Mouse (Mus musculus) neural tube, embryonic 13.5 days (tissue): ENCODE results near the gene Htr5a. TPM values are rescaled to one million over a fixed set of nuclear protein-coding genes. Genes with fewer than 3 reads are reported as not detected.

Source experiments
- ATAC-seq: fragments of 200-750 bp; cut with Nextera tagmentation; 2 replicates; pipeline ENCODE4 v1.8.0; 2017; ENCODE audit warnings: low read depth, mild to moderate bottlenecking, moderate TSS enrichment, moderate library complexity
- H3K27ac ChIP-seq: fragments of 300-500 bp; sonication (generic); replicated peaks from 2 replicates; pipeline ENCODE4 v1.5.1; 2015; ENCODE audit warnings: moderate library complexity, mild to moderate bottlenecking, inconsistent platforms
- H3K27me3 ChIP-seq: fragments of 300-500 bp; sonication (generic); 2 replicates; pipeline ENCODE4 v1.6.1; 2015; ENCODE audit warnings: mild to moderate bottlenecking, inconsistent platforms
- H3K36me3 ChIP-seq: fragments of 300-500 bp; sonication (generic); 2 replicates; pipeline ENCODE4 v1.6.1; 2015; ENCODE audit warnings: mild to moderate bottlenecking, inconsistent platforms
- H3K4me1 ChIP-seq: fragments of 300-500 bp; sonication (generic); replicated peaks from 2 replicates; pipeline ENCODE4 v1.6.1; 2015; ENCODE audit warnings: inconsistent platforms
- H3K4me2 ChIP-seq: fragments of 300-500 bp; sonication (generic); 2 replicates; pipeline ENCODE4 v1.6.1; 2015; ENCODE audit warnings: inconsistent platforms, mild to moderate bottlenecking, moderate library complexity
- H3K4me3 ChIP-seq: fragments of 300-500 bp; sonication (generic); 2 replicates; pipeline ENCODE4 v1.5.1; 2015; ENCODE audit warnings: mild to moderate bottlenecking, inconsistent platforms
- H3K9ac ChIP-seq: fragments of 300-500 bp; sonication (generic); 2 replicates; pipeline ENCODE4 v1.6.1; 2015; ENCODE audit warnings: moderate library complexity, mild to moderate bottlenecking, inconsistent platforms
- H3K9me3 ChIP-seq: fragments of 300-500 bp; sonication (generic); 2 replicates; pipeline ENCODE4 v1.6.1; 2016; ENCODE audit warnings: inconsistent platforms
- WGBS: fragments of 180-500 bp; shearing (Covaris S2); methylation state at CpG from one replicate; pipeline ENCODE4 v1.1.7; 2015; 5-methylcytosine and 5-hydroxymethylcytosine counted together
- polyA plus RNA-seq: library from polyadenylated mRNA; unstranded; fragments of >200 nt; fragmentation: Nextera tagmentation; extraction: Ambion mirVana; gene quantifications from 2 replicates; pipeline ENCODE4 v1.2.1, GENCODE M21; 2015

The Htr5a gene
- polyA plus RNA-seq: 0.43 and 0.59 TPM in 2 replicates

DNA sequence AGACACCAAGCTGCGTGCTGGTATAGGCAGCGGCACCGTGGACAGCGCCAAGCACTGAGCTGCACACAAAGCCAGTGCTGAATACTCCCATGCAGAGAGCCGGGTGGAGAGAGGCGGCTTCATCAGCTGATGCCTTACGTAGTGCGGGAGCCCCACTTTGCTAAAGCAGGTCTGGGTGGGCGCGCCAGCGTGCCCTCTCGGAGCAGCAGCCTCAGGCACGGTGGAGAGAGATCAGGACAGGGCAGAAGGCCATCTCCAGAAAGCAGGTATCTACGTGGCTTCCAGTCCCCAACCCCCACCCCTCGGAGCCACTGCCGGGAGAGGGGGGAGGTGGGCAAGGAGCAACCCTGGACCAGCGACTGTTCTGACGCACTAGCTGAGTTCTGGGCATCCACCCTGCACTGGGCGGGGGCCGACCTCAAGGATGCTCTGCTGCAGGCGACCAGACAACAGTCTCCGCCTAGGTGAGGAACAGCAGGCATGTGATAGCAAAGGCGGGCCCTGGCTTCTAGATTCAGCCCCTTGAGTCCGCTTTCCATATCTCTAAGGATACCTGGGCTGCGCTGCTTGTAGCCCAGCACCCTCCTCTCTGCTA is at the start of gene Htr5a:
Gene Htr5a, plus strand, starts transcription at position 449 of the 595 bp plus-strand sequence.
- peak; percentile 87 for ATAC-seq
- Histone ChIP-seq H3K9me3 (no peaks in the 10 kb centered on the region), H3K27ac (no peak within 1 kb of the TSS)

DNA sequence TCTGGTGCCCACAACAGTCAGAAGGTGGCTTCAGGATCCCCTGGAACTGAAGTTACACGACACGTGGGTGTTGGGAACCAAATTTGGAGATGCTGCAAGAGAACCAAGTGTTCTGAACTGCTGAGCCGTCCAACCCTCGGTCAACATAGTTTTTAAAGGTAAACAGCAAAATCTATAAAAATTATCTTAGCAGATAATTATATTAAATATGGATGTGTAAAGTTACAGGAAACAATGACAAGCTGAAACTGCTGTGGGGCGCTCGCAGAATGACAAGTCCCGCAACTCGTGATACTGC is 49.8 kb upstream of the Htr5a start:
- H3K9me3 ChIP-seq: no peaks in the 10 kb centered on the region
- no peak for ATAC-seq
- H3K4me1 ChIP-seq: peaks cover 28% of the 10 kb centered on the region
- peaks cover 16% of the 10 kb centered on the region for H3K36me3 ChIP-seq
- peak overlapping the region; percentile 74 for H3K9ac ChIP-seq
- H3K27me3 ChIP-seq: no peaks in the 10 kb centered on the region
- peak overlapping the region; percentile 59 for H3K4me3 ChIP-seq
- 22% methylated on average over 8 of the region's 8 CpGs for WGBS
- H3K4me2 ChIP-seq: peak overlapping the region; percentile 82
- peak overlapping the region; percentile 96 for H3K27ac ChIP-seq

More for the DNA sequence above, at the start of gene Htr5a:
- no peaks in the 10 kb centered on the region for H3K36me3 ChIP-seq
- H3K27me3 ChIP-seq: peaks cover 26% of the 10 kb centered on the region
- H3K4me2 ChIP-seq: peak within 1 kb of the TSS; percentile 74
- 6% methylated on average over 25 of the region's 25 CpGs for WGBS
- peak within 1 kb of the TSS; percentile 73 for H3K9ac ChIP-seq
- peaks cover 17% of the 10 kb centered on the region for H3K4me1 ChIP-seq
- H3K4me3 ChIP-seq: peak within 1 kb of the TSS; percentile 46

DNA sequence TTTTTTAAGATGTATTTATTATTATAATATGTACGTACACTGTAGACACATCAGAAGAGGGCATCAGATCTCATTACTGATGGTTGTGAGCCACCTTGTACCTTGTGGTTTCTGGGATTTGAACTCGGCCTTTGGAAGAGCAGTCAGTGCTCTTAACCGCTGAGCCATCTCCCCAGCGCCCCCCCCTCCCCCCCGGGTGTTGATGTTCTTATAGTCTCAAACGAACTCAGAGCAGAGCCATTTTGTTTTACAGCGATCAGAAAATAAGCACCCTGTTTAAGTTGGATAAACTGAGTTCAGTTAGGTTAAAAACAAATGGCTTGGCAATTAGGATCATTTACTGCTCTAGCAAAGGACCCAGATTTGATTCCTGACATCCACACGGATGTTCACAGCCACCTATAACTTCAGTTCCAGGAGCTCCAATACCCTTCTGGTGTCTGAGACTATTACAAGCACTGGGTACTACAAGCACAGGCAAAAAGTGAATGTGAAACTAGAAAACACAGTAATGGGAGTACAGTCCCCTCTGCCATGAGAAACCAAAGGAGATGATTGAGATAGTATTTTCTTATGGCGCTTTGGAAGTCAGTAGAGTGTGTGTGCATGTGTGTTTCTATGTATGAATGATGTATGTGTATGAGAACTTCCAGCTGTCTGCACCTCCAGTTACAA is 49.3 kb upstream of the Htr5a start:
- peaks cover 28% of the 10 kb centered on the region for H3K4me1 ChIP-seq
- no peaks in the 10 kb centered on the region for H3K9me3 ChIP-seq
- peak overlapping the region; percentile 59 for H3K4me3 ChIP-seq
- peaks cover 12% of the 10 kb centered on the region for H3K36me3 ChIP-seq
- peak overlapping the region; percentile 74 for H3K9ac ChIP-seq
- peak overlapping the region; percentile 82 for H3K4me2 ChIP-seq
- 62% methylated on average over 9 of the region's 9 CpGs for WGBS
- H3K27me3 ChIP-seq: no peaks in the 10 kb centered on the region
- ATAC-seq: no peak
- H3K27ac ChIP-seq: no peak overlapping the region

DNA sequence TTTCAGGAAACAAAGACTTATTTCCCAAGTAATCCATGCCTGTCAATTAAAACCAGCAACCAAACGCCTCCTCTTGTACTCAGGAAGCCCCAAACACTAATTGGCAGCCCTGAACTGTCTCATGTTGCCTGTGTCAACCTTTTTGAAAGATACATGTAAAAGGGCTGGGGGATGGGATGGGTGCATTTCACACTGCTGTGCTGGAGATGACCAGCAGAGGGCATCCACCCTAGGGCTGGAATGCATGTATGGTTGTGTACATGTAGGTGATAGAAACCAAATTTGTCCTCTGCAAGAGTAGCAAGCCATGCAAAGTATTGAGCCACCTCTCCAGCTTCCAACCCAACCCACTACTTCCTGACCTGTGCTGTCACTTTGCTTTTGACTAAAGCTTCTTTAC is 48.0 kb upstream of the Htr5a start:
- Histone ChIP-seq H3K27ac (no peak overlapping the region), H3K9me3 (no peaks in the 10 kb centered on the region), H3K4me2 (no peak overlapping the region), H3K4me3 (no peak overlapping the region), H3K27me3 (no peaks in the 10 kb centered on the region), H3K36me3 (no peaks in the 10 kb centered on the region), H3K9ac (no peak overlapping the region), H3K4me1 (peaks cover 28% of the 10 kb centered on the region)
- no peak for ATAC-seq
- WGBS: 23% methylated on average over 1 of the region's 1 CpGs

DNA sequence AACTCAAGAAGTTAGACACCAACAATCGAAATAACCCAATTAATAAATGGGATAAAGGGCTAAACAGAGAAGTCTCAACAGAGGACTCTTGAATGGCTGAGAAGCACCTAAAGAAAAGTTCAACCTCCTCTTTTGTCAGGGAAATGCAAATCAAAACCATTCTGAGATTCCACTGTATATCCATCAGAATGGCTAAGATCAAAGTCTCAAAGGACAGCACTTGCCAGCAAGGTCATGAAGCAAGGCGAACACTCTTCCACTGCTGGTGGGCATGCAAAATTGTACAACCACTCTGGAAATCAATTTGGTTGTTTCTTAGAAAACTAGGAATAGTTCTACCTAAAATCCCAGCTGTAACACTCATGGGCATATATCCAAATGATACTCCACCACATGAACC is 27.7 kb upstream of the Htr5a start:
- H3K27ac ChIP-seq: no peak overlapping the region
- WGBS: 81% methylated on average over 2 of the region's 2 CpGs
- no peak overlapping the region for H3K4me2 ChIP-seq

DNA sequence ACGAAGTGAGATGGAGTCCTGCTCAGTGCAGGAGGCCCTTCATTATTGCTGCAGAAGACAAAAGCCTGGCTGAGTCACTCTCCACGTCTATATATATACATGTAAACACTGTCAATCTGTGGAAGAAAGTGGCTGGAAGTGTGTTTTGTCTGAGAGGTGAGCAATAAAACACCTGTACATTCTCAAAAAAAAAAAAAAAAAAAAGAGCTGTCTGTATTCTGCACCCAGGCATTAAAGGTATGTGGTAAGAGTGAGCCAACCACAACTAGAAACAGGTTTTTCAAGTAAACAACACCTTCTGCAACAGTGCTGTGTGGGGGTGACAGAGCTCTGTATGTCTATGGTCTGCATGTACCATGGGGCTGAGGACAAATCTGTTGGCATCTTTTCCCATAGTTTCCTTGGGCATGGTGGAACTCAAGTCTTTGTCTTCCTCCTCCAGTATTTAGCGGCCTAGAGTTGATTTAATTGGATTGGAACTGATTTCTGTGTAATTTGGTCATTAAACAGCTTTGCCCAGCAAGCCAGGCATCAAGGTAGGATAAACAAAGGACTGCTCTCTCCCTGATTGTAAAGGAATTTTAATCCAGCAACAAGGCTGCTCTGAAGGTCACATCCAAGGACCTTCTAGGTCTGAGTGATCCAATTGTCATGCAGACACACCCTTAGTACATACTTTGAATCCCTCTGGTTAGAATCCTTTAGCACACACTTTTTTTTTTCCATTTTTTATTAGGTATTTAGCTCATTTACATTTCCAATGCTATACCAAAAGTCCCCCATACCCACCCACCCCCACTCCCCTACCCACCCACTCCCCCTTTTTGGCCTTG is 22.9 kb upstream of the Htr5a start:
- WGBS: 65% methylated on average over 3 of the region's 3 CpGs
- ATAC-seq: no peak
- Histone ChIP-seq H3K9me3 (no peaks in the 10 kb centered on the region), H3K9ac (no peak overlapping the region), H3K36me3 (no peaks in the 10 kb centered on the region), H3K4me2 (no peak overlapping the region), H3K27me3 (no peaks in the 10 kb centered on the region), H3K4me3 (no peak overlapping the region), H3K27ac (no peak overlapping the region), H3K4me1 (no peaks in the 10 kb centered on the region)

More for the DNA sequence above, 27.7 kb upstream of the Htr5a start:
- no peaks in the 10 kb centered on the region for H3K27me3 ChIP-seq
- no peaks in the 10 kb centered on the region for H3K4me1 ChIP-seq
- H3K9ac ChIP-seq: no peak overlapping the region
- H3K9me3 ChIP-seq: no peaks in the 10 kb centered on the region
- no peak for ATAC-seq
- no peaks in the 10 kb centered on the region for H3K36me3 ChIP-seq
- no peak overlapping the region for H3K4me3 ChIP-seq

DNA sequence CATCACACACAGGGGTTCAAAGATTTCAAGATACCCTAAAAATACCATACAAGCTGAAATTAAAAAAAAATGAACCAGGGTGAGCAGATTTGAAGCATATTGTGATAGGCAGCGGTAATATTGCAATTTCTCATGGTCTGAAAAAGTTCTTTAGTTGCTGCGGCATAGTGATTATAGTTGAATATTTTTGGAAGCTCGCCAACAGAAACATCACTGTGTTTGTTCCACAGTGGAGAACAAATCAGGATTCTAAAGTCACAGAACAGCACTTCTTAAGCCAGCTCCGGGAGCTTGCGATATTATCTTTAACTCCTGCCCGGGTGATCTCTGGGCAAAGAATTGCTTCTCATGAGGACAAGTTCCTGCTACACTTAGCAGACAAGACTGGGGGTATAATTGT is 20.8 kb upstream of the Htr5a start:
- Histone ChIP-seq H3K27me3 (no peaks in the 10 kb centered on the region), H3K4me3 (no peak overlapping the region), H3K27ac (no peak overlapping the region), H3K4me1 (no peaks in the 10 kb centered on the region), H3K4me2 (no peak overlapping the region), H3K36me3 (no peaks in the 10 kb centered on the region), H3K9me3 (no peaks in the 10 kb centered on the region), H3K9ac (no peak overlapping the region)
- ATAC-seq: no peak
- WGBS: 84% methylated on average over 6 of the region's 6 CpGs

DNA sequence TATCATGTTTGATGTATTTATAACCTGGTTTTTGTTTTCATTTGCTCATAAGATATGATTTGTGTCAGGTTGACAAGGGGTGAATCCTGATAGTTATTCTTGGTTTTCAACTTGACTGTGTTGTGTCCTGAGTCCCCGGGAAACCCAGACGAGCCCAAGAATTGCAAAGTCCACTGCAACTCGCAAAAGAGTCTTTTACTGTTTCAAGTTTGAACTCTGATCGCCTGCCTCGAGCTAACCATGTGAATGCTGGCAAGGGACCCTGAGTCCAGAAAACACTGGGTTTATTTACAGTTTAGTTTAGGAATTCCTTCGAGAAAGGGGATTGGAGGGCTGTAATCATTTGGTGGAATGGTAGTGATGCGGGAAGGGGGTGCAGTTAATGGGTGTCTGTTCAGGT is 14.0 kb upstream of the Htr5a start:
- H3K4me2 ChIP-seq: no peak overlapping the region
- H3K36me3 ChIP-seq: no peaks in the 10 kb centered on the region
- H3K27ac ChIP-seq: no peak overlapping the region
- ATAC-seq: no peak
- H3K4me3 ChIP-seq: no peak overlapping the region
- H3K9ac ChIP-seq: no peak overlapping the region
- no peaks in the 10 kb centered on the region for H3K27me3 ChIP-seq
- 52% methylated on average over 7 of the region's 7 CpGs for WGBS
- H3K9me3 ChIP-seq: no peaks in the 10 kb centered on the region
- no peaks in the 10 kb centered on the region for H3K4me1 ChIP-seq

DNA sequence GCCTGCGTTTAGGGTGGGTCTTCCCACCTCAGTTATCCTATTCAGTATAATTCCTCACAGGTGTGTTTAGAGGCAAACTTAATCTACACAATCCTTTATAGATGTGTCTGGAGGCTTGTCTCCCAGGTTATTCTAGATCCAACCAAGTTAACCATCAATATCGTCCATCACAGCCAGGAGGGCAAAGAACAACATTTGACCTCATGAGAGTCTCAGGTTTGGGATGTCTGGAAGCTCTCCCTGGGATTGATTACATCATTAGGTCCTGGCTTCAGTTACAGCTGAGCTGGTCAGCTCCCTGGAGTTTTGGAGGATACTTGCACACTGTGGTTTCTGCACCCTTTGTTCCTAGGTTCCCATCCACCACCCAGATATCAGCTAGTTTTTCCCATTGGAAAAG is 6.9 kb upstream of the Htr5a start:
- Histone ChIP-seq H3K4me1 (no peaks in the 10 kb centered on the region), H3K9ac (no peak overlapping the region), H3K27me3 (no peaks in the 10 kb centered on the region), H3K27ac (no peak overlapping the region), H3K4me2 (no peak overlapping the region), H3K4me3 (no peak overlapping the region), H3K9me3 (0 out of 2 replicates have a peak, but pooled peaks cover 4% of the 10 kb centered on the region), H3K36me3 (no peaks in the 10 kb centered on the region)
- 85% methylated on average over 2 of the region's 2 CpGs for WGBS
- ATAC-seq: no peak

DNA sequence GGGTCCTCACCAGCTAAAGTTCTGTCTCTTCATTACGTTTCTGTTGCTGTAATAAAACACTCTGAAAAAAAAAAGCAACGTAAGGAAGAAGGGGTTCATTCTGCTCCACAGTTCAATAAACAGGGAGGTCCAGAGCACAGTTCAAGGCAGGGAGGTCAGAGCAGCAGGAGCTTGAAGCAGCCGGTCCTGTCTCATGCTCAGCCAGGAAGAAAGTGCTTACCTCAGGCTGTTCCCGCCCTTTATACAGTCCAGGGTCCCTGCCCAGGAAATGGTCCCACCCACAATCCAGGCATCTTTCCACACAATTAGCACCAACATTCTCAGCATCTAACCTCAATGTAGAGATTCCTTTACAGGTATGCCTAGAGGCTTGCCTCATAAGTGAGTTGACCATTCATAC is 3.9 kb upstream of the Htr5a start:
- ATAC-seq: no peak
- Histone ChIP-seq H3K4me3 (no peak overlapping the region), H3K27me3 (peaks cover 19% of the 10 kb centered on the region), H3K36me3 (no peaks in the 10 kb centered on the region), H3K27ac (no peak overlapping the region), H3K9me3 (0 out of 2 replicates have a peak, but pooled peaks cover 4% of the 10 kb centered on the region), H3K4me1 (peaks cover 14% of the 10 kb centered on the region), H3K9ac (no peak overlapping the region), H3K4me2 (no peak overlapping the region)
- WGBS: 39% methylated on average over 4 of the region's 4 CpGs

DNA sequence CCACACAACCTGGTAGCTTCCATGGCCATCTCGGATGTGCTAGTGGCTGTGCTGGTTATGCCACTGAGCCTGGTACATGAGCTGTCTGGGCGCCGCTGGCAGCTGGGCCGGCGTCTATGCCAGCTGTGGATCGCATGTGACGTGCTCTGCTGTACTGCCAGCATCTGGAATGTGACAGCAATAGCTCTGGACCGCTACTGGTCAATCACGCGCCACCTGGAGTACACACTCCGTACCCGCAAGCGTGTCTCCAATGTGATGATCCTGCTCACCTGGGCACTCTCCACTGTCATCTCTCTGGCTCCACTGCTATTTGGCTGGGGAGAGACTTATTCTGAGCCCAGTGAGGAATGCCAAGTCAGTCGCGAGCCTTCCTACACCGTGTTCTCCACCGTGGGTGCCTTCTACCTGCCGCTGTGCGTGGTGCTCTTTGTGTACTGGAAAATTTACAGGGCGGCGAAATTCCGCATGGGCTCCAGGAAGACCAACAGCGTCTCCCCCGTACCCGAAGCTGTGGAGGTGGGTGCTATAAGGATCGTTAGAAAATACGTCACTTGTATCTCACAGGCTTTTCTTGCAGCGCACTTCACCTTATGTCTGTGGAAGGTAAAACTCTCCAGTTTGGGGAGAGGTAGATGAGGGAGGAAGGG is 847 bp downstream of the Htr5a start:
- 0 out of 2 replicates have a peak, but pooled peaks have one; percentile 12 for ATAC-seq
- Histone ChIP-seq H3K4me3 (peak overlapping the region; percentile 46), H3K27me3 (peaks cover 26% of the 10 kb centered on the region), H3K27ac (no peak overlapping the region), H3K9ac (no peak overlapping the region), H3K9me3 (no peaks in the 10 kb centered on the region), H3K4me2 (peak overlapping the region; percentile 74), H3K4me1 (peaks cover 17% of the 10 kb centered on the region), H3K36me3 (no peaks in the 10 kb centered on the region)
- 69% methylated on average over 28 of the region's 28 CpGs for WGBS

DNA sequence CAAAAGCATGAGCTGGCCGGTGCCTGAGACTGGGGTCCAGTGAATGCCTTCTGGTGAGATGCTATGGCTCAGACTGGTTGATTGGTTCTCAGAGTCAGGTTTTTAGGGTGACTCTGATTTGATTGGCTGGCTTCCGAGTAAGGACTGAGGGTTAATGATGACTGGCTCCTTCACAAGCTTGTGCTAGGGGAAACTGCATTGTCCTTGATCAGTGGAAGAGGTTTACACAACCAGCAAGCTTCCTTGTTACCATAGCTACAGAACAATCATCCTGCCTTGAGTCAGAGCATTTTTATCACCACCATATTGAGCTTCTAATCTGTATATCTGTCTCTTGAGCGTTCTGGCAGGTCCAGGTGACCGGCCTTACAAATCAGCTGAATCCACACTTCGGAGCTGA is 5.0 kb downstream of the Htr5a start:
- Histone ChIP-seq H3K27ac (no peak overlapping the region), H3K9ac (no peak overlapping the region), H3K36me3 (no peaks in the 10 kb centered on the region), H3K27me3 (peaks cover 17% of the 10 kb centered on the region), H3K4me3 (no peak overlapping the region), H3K4me1 (peaks cover 9% of the 10 kb centered on the region), H3K4me2 (no peak overlapping the region), H3K9me3 (no peaks in the 10 kb centered on the region)
- WGBS: 54% methylated on average over 5 of the region's 5 CpGs
- no peak for ATAC-seq
